Comparison of ENCODE assay signal across 26 mouse cellular contexts in genomic region chr17:46503847-46504638, GRCm38 (mm10). TPM values are rescaled to one million over a fixed set of nuclear protein-coding genes. Genes with fewer than 3 reads are reported as not detected.
A peak's percentile ranks its signal among the peaks of the same experiment; 100 is the strongest.
DNase-seq lines count a peak whose midpoint lies in the region; ATAC-seq and TF ChIP-seq lines count a peak whose summit lies in the region.
"Had no signal": no experiment of that assay in that cellular context is flagged by ENCODE, and none has a peak within 500 bp of the region (broad histone marks: within the 10 kb centered on the region; RNA-seq: fewer than 3 reads in every experiment).

No protein-coding gene starts in this region.

- H3K36me3 ChIP-seq in heart, embryonic 12.5 days = peaks cover 23% of the 10 kb centered on the region
- H3K36me3 ChIP-seq in MEL (ENCODE audit: control insufficient read depth in 1 of 2, insufficient read depth in 2 of 2, low read length in 2 of 2) = no peaks in the 10 kb centered on the region; a peak in 1 of 4 replicates
- peaks cover 12% of the 10 kb centered on the region for H3K36me3 ChIP-seq in kidney, embryonic 15.5 days
- no peaks in the 10 kb centered on the region for H3K36me3 ChIP-seq in forebrain, embryonic 16.5 days (ENCODE audit: control insufficient read depth, insufficient read depth)
- H3K36me3 ChIP-seq: heart, embryonic 15.5 days; intestine, embryonic 15.5 days; lung, embryonic 15.5 days; stomach, embryonic 15.5 days had no signal

- ATAC-seq in heart, embryonic 12.5 days (ENCODE audit: insufficient number of reproducible peaks, low FRiP score) = peak; percentile 33; the same call in 1 of the 2 replicates
- ATAC-seq in kidney, embryonic 15.5 days (replicated peaks; ENCODE audit: low FRiP score) = peak; percentile 43; the same call in 1 of the 2 replicates
- no peak for ATAC-seq in forebrain, embryonic 16.5 days
- ATAC-seq: intestine, embryonic 15.5 days; liver, embryonic 12.5 days; midbrain, embryonic 15.5 days had no signal

- DNase-seq in heart, adult 8-10 months (ENCODE audit: low spot score) = no peak
- DNase-seq in MEL (ENCODE audit: low read depth, low spot score) = peak; percentile 59
- DNase-seq in kidney, postnatal 4 days = peak; percentile 63 to 77
- DNase-seq in thymus, postnatal 10 days (ENCODE audit: low spot score in 2 of 2) = no peak
- no peak for DNase-seq in layer of hippocampus, adult 9-10 months (ENCODE audit: low spot score)
- DNase-seq: adrenal gland, adult 8-10 months; cerebellum, adult 11 months; cerebellum, postnatal 14 days; gastrocnemius, adult 2 months; heart, postnatal 4 days; right cerebral cortex, postnatal 25 days; thymus, adult 18-20 months had no signal

- WGBS in heart, embryonic 12.5 days = 75% methylated on average over 14 of the region's 14 CpGs
- WGBS in kidney, embryonic 15.5 days = 49% methylated on average over 14 of the region's 14 CpGs
- 83% methylated on average over 14 of the region's 14 CpGs for WGBS in forebrain, embryonic 16.5 days

- TF ChIP-seq EP300 in MEL (IDR thresholded peaks at IDR 0.05; ENCODE audit: low read depth in 1 of 2, low read length in 2 of 2) = peak in 1 of 2 experiments; percentile 56; a peak in 2 of 4 replicates

- H3K9ac ChIP-seq in heart, embryonic 12.5 days = no peak overlapping the region
- H3K9ac ChIP-seq in MEL (ENCODE audit: control insufficient read depth, low read depth, low read length, poor library complexity, severe bottlenecking) = no peak overlapping the region
- no peak overlapping the region for H3K9ac ChIP-seq in kidney, embryonic 15.5 days
- H3K9ac ChIP-seq in forebrain, embryonic 16.5 days (replicated peaks; ENCODE audit: low read depth, low read length) = no peak overlapping the region
- H3K9ac ChIP-seq: embryonic facial prominence, embryonic 15.5 days; heart, embryonic 15.5 days; hindbrain, embryonic 15.5 days; intestine, embryonic 15.5 days; liver, embryonic 12.5 days; lung, embryonic 15.5 days; midbrain, embryonic 15.5 days; neural tube, embryonic 15.5 days; stomach, embryonic 15.5 days had no signal

- TF ChIP-seq RAD21 in MEL (IDR thresholded peaks at IDR 0.05; ENCODE audit: low read depth, low read length) = no peak

- no peaks in the 10 kb centered on the region for H3K79me2 ChIP-seq in MEL (ENCODE audit: control insufficient read depth, insufficient read depth, low read length, poor library complexity)

- no peak overlapping the region for H3K27ac ChIP-seq in heart, embryonic 12.5 days (ENCODE audit: poor library complexity, severe bottlenecking)
- no peak overlapping the region for H3K27ac ChIP-seq in MEL (ENCODE audit: control insufficient read depth, low read depth, low read length)
- H3K27ac ChIP-seq in kidney, embryonic 15.5 days = peak overlapping the region; percentile 23; the same call in 1 of the 2 replicates
- H3K27ac ChIP-seq in forebrain, embryonic 16.5 days (ENCODE audit: low read length) = no peak overlapping the region
- H3K27ac ChIP-seq: embryonic facial prominence, embryonic 15.5 days; forebrain, embryonic 10.5 days; gastrocnemius, adult 2 months; heart, embryonic 15.5 days; hindbrain, embryonic 15.5 days; intestine, embryonic 15.5 days; liver, embryonic 12.5 days; lung, embryonic 15.5 days; midbrain, embryonic 15.5 days; neural tube, embryonic 15.5 days; stomach, embryonic 15.5 days had no signal

- no peak overlapping the region for H3K4me3 ChIP-seq in heart, embryonic 12.5 days
- no peak overlapping the region for H3K4me3 ChIP-seq in MEL (ENCODE audit: control insufficient read depth in 1 of 2, insufficient read depth in 1 of 2, low read depth in 2 of 2, low read length in 2 of 2)
- no peak overlapping the region for H3K4me3 ChIP-seq in kidney, embryonic 15.5 days (replicated peaks)
- H3K4me3 ChIP-seq in forebrain, embryonic 16.5 days (replicated peaks; ENCODE audit: low read length) = no peak overlapping the region
- H3K4me3 ChIP-seq: embryonic facial prominence, embryonic 15.5 days; forebrain, embryonic 10.5 days; gastrocnemius, adult 2 months; heart, embryonic 15.5 days; hindbrain, embryonic 15.5 days; intestine, embryonic 15.5 days; liver, embryonic 12.5 days; lung, embryonic 15.5 days; midbrain, embryonic 15.5 days; neural tube, embryonic 15.5 days; stomach, embryonic 15.5 days had no signal

- peaks cover 9% of the 10 kb centered on the region; the same call in 1 of the 2 replicates for H3K27me3 ChIP-seq in heart, embryonic 12.5 days (replicated peaks)
- H3K27me3 ChIP-seq in MEL (ENCODE audit: control insufficient read depth in 1 of 2, insufficient read depth in 2 of 2, low read length in 2 of 2) = no peaks in the 10 kb centered on the region
- H3K27me3 ChIP-seq in kidney, embryonic 15.5 days = no peaks in the 10 kb centered on the region
- no peaks in the 10 kb centered on the region for H3K27me3 ChIP-seq in forebrain, embryonic 16.5 days (replicated peaks; ENCODE audit: control insufficient read depth, insufficient read depth, low read length)
- H3K27me3 ChIP-seq: embryonic facial prominence, embryonic 15.5 days; heart, embryonic 15.5 days; hindbrain, embryonic 15.5 days; intestine, embryonic 15.5 days; lung, embryonic 15.5 days; midbrain, embryonic 15.5 days; neural tube, embryonic 15.5 days; stomach, embryonic 15.5 days had no signal

- no peaks in the 10 kb centered on the region for H3K9me3 ChIP-seq in heart, embryonic 12.5 days (replicated peaks)
- no peaks in the 10 kb centered on the region for H3K9me3 ChIP-seq in MEL (replicated peaks; ENCODE audit: insufficient read depth, low read length)
- no peaks in the 10 kb centered on the region for H3K9me3 ChIP-seq in kidney, embryonic 15.5 days (replicated peaks)
- no peaks in the 10 kb centered on the region for H3K9me3 ChIP-seq in forebrain, embryonic 16.5 days (ENCODE audit: control insufficient read depth, low read length)
- H3K9me3 ChIP-seq: embryonic facial prominence, embryonic 15.5 days; forebrain, embryonic 10.5 days; heart, embryonic 15.5 days; hindbrain, embryonic 15.5 days; intestine, embryonic 15.5 days; liver, embryonic 12.5 days; lung, embryonic 15.5 days; midbrain, embryonic 15.5 days; neural tube, embryonic 15.5 days; stomach, embryonic 15.5 days had no signal

- no peak overlapping the region for H3K4me2 ChIP-seq in heart, embryonic 12.5 days
- 0 out of 2 replicates have a peak overlapping the region, but pooled peaks have one; percentile 5 for H3K4me2 ChIP-seq in kidney, embryonic 15.5 days
- no peak overlapping the region for H3K4me2 ChIP-seq in forebrain, embryonic 16.5 days (ENCODE audit: low read length)
- H3K4me2 ChIP-seq: embryonic facial prominence, embryonic 15.5 days; heart, embryonic 15.5 days; hindbrain, embryonic 15.5 days; intestine, embryonic 15.5 days; liver, embryonic 12.5 days; lung, embryonic 15.5 days; midbrain, embryonic 15.5 days; neural tube, embryonic 15.5 days; stomach, embryonic 15.5 days had no signal

- no peak for TF ChIP-seq CTCF in MEL (IDR thresholded peaks at IDR 0.05 in 2 of 3, conservative IDR thresholded peaks at IDR 0.05 in 1 of 3; ENCODE audit: control insufficient read depth in 1 of 3, insufficient read depth in 1 of 3, low read depth in 2 of 3, low read length in 3 of 3, poor library complexity in 1 of 3, severe bottlenecking in 1 of 3)

- no peak for TF ChIP-seq POLR2A in MEL (IDR thresholded peaks at IDR 0.05; ENCODE audit: control insufficient read depth in 1 of 2, insufficient read depth in 1 of 2, low read depth in 1 of 2, low read length in 2 of 2, poor library complexity in 1 of 2)

- no peaks in the 10 kb centered on the region for H3K4me1 ChIP-seq in heart, embryonic 12.5 days (replicated peaks)
- 0 out of 4 replicates have a peak, but pooled peaks cover 0 to 3% of the 10 kb centered on the region in 2 experiments for H3K4me1 ChIP-seq in MEL (ENCODE audit: control insufficient read depth in 1 of 2, insufficient read depth in 2 of 2, low read length in 2 of 2)
- H3K4me1 ChIP-seq in kidney, embryonic 15.5 days = peaks cover 8% of the 10 kb centered on the region; the same call in 1 of the 2 replicates
- H3K4me1 ChIP-seq in forebrain, embryonic 16.5 days (replicated peaks; ENCODE audit: control insufficient read depth, insufficient read depth, low read length) = no peaks in the 10 kb centered on the region
- H3K4me1 ChIP-seq: embryonic facial prominence, embryonic 15.5 days; heart, embryonic 15.5 days; hindbrain, embryonic 15.5 days; intestine, embryonic 15.5 days; liver, embryonic 12.5 days; lung, embryonic 15.5 days; midbrain, embryonic 15.5 days; neural tube, embryonic 15.5 days; stomach, embryonic 15.5 days had no signal

RNA-seq across cellular contexts. Expression of gene Dnph1, which starts 7.5 kb away (rescaled TPM):
- polyA plus RNA-seq in heart, embryonic 12.5 days (2016; fragmentation: Nextera tagmentation; extraction: Ambion mirVana) = 24.2 and 25.9 TPM in 2 replicates
- 1 to 10 TPM; 1.7 to 2.2 (median 1.8) TPM for total RNA-seq in heart, adult 8-10 months (2022)
- 37.2 and 40.8 TPM in 2 replicates for total RNA-seq in MEL (2012; rRNA removed)
- 10 to 100 TPM in 1 of 2 experiments, not detected in 1; 86.5 TPM for polyA plus RNA-seq in MEL (2012; ENCODE audit: insufficient read depth in 1 of 2, insufficient read length in 2 of 2, low read depth in 1 of 2, low replicate concordance in 2 of 2, missing spikeins in 1 of 2)
- 58.0 and 58.5 TPM in 2 replicates for polyA plus RNA-seq in kidney, embryonic 15.5 days (2015; fragmentation: Nextera tagmentation; extraction: Ambion mirVana)
- 26.0 and 26.6 TPM in 2 replicates for polyA plus RNA-seq in forebrain, embryonic 16.5 days (2015; fragmentation: Nextera tagmentation; extraction: Ambion mirVana)

RNA-seq across cellular contexts. Expression of gene Ttbk1, which starts 16.6 kb away (rescaled TPM):
- polyA plus RNA-seq in heart, embryonic 12.5 days (2016; fragmentation: Nextera tagmentation; extraction: Ambion mirVana) = 0.08 and 0.13 TPM in 2 replicates
- total RNA-seq in heart, adult 8-10 months (2022) = under 1 TPM; 0.11 to 0.41 (median 0.24) TPM
- not detected in 2 replicates for total RNA-seq in MEL (2012; rRNA removed)
- polyA plus RNA-seq in MEL (2012; ENCODE audit: insufficient read depth in 1 of 2, insufficient read length in 2 of 2, low read depth in 1 of 2, low replicate concordance in 2 of 2, missing spikeins in 1 of 2) = under 1 TPM in 1 of 2 experiments, not detected in 1; 0.08 TPM
- 0.17 and 0.26 TPM in 2 replicates for polyA plus RNA-seq in kidney, embryonic 15.5 days (2015; fragmentation: Nextera tagmentation; extraction: Ambion mirVana)
- polyA plus RNA-seq in forebrain, embryonic 16.5 days (2015; fragmentation: Nextera tagmentation; extraction: Ambion mirVana) = 5.1 and 5.6 TPM in 2 replicates
- total RNA-seq: granulocyte monocyte progenitor cell, adult 5-6 weeks had no signal

RNA-seq across cellular contexts. Expression of gene Cul9, which starts 42.1 kb away (rescaled TPM):
- 7.2 and 7.4 TPM in 2 replicates for polyA plus RNA-seq in heart, embryonic 12.5 days (2016; fragmentation: Nextera tagmentation; extraction: Ambion mirVana)
- 10 to 100 TPM; 22.7 to 28.0 (median 24.9) TPM for total RNA-seq in heart, adult 8-10 months (2022)
- 3.6 TPM in 2 replicates for total RNA-seq in MEL (2012; rRNA removed)
- polyA plus RNA-seq in MEL (2012; ENCODE audit: insufficient read depth in 1 of 2, insufficient read length in 2 of 2, low read depth in 1 of 2, low replicate concordance in 2 of 2, missing spikeins in 1 of 2) = 10 to 100 TPM in 1 of 2 experiments, not detected in 1; 10.7 TPM
- polyA plus RNA-seq in kidney, embryonic 15.5 days (2015; fragmentation: Nextera tagmentation; extraction: Ambion mirVana) = 5.3 and 5.8 TPM in 2 replicates
- polyA plus RNA-seq in forebrain, embryonic 16.5 days (2015; fragmentation: Nextera tagmentation; extraction: Ambion mirVana) = 17.3 and 19.8 TPM in 2 replicates

RNA-seq across cellular contexts. Expression of gene Srf, which starts 51.9 kb away (rescaled TPM):
- 15.0 and 17.5 TPM in 2 replicates for polyA plus RNA-seq in heart, embryonic 12.5 days (2016; fragmentation: Nextera tagmentation; extraction: Ambion mirVana)
- 100 to 1,000 TPM in 2 of 4 experiments, 10 to 100 TPM in 2; 84.1 to 121 (median 98.6) TPM for total RNA-seq in heart, adult 8-10 months (2022)
- total RNA-seq in MEL (2012; rRNA removed) = 38.9 and 43.9 TPM in 2 replicates
- polyA plus RNA-seq in MEL (2012; ENCODE audit: insufficient read depth in 1 of 2, insufficient read length in 2 of 2, low read depth in 1 of 2, low replicate concordance in 2 of 2, missing spikeins in 1 of 2) = 100 to 1,000 TPM in 1 of 2 experiments, not detected in 1; 114 TPM
- polyA plus RNA-seq in kidney, embryonic 15.5 days (2015; fragmentation: Nextera tagmentation; extraction: Ambion mirVana) = 9.1 and 9.5 TPM in 2 replicates
- 3.4 and 3.6 TPM in 2 replicates for polyA plus RNA-seq in forebrain, embryonic 16.5 days (2015; fragmentation: Nextera tagmentation; extraction: Ambion mirVana)

Comparison
In these comparisons a context has a peak if more than half of its experiments do, and no peak if none do; other contexts are left out.
1. DNase-seq: peak in MEL (single experiment) and kidney, postnatal 4 days (2 of 2); none in heart, adult 8-10 months (single experiment), thymus, postnatal 10 days (0 of 2) and layer of hippocampus, adult 9-10 months (single experiment).